Mouse (Mus musculus): ENCODE results near the gene Pik3ca. TPM values are rescaled to one million over a fixed set of nuclear protein-coding genes. Genes with fewer than 3 reads are reported as not detected.

Gene Pik3ca
- polyA plus RNA-seq, 1 experiment = not detected

DNA sequence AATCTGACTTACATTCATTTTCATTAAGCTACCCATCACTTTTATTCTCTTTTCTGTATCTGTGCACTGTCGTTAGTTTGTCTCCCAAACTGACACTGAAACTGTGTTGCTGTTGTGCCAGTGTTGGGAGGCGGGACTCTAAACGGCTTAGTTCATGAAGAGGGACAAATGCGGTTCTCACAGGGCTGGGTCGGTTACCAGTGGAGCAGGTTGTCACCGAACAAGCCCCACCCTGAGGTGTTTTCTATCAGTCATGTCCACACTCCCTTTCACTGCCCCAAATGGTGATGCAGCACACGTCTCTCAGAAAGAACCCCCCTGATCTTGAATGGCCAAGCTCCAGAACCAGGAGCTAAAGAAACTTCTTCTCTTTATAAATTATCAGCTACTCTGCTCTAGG, 25.5 kb upstream of the Pik3ca start:
- no peaks in the 10 kb centered on the region for H3K4me1 ChIP-seq (ENCODE audit: control insufficient read depth, insufficient read depth, low read length)
- WGBS = 72% methylated on average over 7 of the region's 7 CpGs
- TF ChIP-seq POLR2A (IDR thresholded peaks at IDR 0.05; ENCODE audit: insufficient read depth, low read depth, low read length) (no peak), CTCF (IDR thresholded peaks at IDR 0.05; ENCODE audit: insufficient read depth, low read depth, low read length) (no peak)
- H3K27ac ChIP-seq (ENCODE audit: insufficient read depth, low read depth, low read length) = no peak overlapping the region
- H3K4me3 ChIP-seq (ENCODE audit: insufficient read depth, low read depth, low read length) = no peak overlapping the region

DNA sequence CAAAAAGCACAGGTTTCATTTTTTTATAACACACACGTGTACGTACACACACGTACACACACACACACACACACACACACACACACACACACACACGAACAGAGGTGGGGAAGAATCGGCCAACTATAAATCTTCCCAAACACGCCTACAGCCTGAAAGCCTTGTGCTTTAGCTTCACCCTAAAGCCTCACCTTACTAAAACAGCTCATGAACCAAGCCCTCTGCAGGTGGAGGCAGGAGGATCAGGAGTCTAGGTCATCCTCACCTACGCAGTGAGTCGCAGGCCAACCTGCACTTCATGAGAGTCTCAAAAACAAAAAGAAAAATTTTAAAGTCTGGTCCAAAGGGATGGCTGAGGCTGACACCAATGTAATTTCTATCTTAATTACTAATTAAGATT, 25.0 kb upstream of the Pik3ca start:
- 94% methylated on average over 8 of the region's 8 CpGs for WGBS
- Histone ChIP-seq H3K4me3 (ENCODE audit: insufficient read depth, low read depth, low read length) (no peak overlapping the region), H3K4me1 (ENCODE audit: control insufficient read depth, insufficient read depth, low read length) (no peaks in the 10 kb centered on the region), H3K27ac (ENCODE audit: insufficient read depth, low read depth, low read length) (no peak overlapping the region)
- no peak for TF ChIP-seq CTCF (IDR thresholded peaks at IDR 0.05; ENCODE audit: insufficient read depth, low read depth, low read length)
- TF ChIP-seq POLR2A (IDR thresholded peaks at IDR 0.05; ENCODE audit: insufficient read depth, low read depth, low read length) = no peak

DNA sequence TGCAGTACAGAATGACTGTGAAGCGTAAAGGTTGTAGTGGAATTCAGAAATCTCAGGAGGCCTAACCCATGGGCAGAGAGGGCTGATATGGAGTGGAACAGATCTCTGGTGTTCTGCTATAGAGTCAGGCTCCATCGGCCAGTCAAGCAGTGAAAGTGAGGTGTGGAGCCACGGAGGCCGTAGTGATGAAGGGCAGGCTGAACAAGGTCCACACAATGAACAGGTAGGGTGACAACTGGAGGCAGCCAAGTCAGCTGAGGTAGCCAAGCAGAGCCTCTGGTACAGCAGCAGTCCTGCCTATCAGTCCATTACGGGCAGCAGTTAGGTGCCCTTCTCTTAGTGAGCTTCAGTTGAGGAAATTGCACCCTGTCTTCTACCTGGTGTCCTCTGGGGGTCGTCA, 24.2 kb upstream of the Pik3ca start:
- no peak overlapping the region for H3K4me3 ChIP-seq (ENCODE audit: insufficient read depth, low read depth, low read length)

DNA sequence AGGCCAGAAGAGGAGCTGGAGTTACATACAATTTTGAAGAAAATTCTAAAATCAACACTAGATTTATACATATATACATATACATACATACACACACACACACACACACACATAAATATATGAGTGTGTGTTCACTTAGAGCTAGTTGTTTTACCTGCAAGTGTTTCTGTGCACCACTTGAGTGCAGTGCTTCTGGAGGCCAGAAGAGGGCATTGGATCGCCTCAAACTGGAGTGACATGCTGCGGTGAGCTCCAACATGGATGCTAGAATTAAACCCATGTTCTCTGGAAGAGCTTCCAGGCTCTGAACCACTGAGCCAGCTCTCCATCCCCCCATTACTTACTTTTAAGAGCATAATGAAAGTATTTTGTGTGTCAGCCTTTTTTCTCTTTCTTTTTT, 17.6 kb upstream of the Pik3ca start:
- WGBS = 39% methylated on average over 2 of the region's 2 CpGs
- TF ChIP-seq CTCF (IDR thresholded peaks at IDR 0.05; ENCODE audit: insufficient read depth, low read depth, low read length) (no peak), POLR2A (IDR thresholded peaks at IDR 0.05; ENCODE audit: insufficient read depth, low read depth, low read length) (no peak)
- Histone ChIP-seq H3K4me3 (ENCODE audit: insufficient read depth, low read depth, low read length) (no peak overlapping the region), H3K4me1 (ENCODE audit: control insufficient read depth, insufficient read depth, low read length) (no peaks in the 10 kb centered on the region), H3K27ac (ENCODE audit: insufficient read depth, low read depth, low read length) (no peak overlapping the region)

More for the DNA sequence above, 24.2 kb upstream of the Pik3ca start:
- 94% methylated on average over 6 of the region's 6 CpGs for WGBS
- Histone ChIP-seq H3K27ac (ENCODE audit: insufficient read depth, low read depth, low read length) (no peak overlapping the region), H3K4me1 (ENCODE audit: control insufficient read depth, insufficient read depth, low read length) (no peaks in the 10 kb centered on the region)
- TF ChIP-seq POLR2A (IDR thresholded peaks at IDR 0.05; ENCODE audit: insufficient read depth, low read depth, low read length) = no peak
- no peak for TF ChIP-seq CTCF (IDR thresholded peaks at IDR 0.05; ENCODE audit: insufficient read depth, low read depth, low read length)

DNA sequence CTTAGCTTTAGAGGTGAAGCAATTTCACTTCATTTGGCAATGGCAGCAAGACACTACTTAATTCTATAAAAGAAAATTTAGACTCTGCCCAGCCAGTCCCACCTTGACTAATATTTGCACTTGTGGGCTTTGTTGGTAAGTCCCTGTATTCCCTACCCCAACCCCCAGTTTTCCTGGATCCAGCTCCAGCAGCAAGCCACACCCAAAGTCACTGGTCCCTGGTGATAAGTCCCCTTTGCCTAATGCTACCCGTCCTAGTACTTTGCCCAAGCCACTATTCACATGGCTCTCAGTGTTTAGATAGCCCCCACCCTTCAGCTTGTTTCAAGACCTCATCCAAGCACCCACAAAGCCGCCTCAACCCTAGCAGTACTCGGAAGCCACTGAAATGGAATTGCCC, 15.9 kb upstream of the Pik3ca start:
- WGBS = 80% methylated on average over 3 of the region's 3 CpGs
- no peak overlapping the region for H3K4me3 ChIP-seq (ENCODE audit: insufficient read depth, low read depth, low read length)
- no peaks in the 10 kb centered on the region for H3K4me1 ChIP-seq (ENCODE audit: control insufficient read depth, insufficient read depth, low read length)
- TF ChIP-seq POLR2A (IDR thresholded peaks at IDR 0.05; ENCODE audit: insufficient read depth, low read depth, low read length) (no peak), CTCF (IDR thresholded peaks at IDR 0.05; ENCODE audit: insufficient read depth, low read depth, low read length) (no peak)
- no peak overlapping the region for H3K27ac ChIP-seq (ENCODE audit: insufficient read depth, low read depth, low read length)

DNA sequence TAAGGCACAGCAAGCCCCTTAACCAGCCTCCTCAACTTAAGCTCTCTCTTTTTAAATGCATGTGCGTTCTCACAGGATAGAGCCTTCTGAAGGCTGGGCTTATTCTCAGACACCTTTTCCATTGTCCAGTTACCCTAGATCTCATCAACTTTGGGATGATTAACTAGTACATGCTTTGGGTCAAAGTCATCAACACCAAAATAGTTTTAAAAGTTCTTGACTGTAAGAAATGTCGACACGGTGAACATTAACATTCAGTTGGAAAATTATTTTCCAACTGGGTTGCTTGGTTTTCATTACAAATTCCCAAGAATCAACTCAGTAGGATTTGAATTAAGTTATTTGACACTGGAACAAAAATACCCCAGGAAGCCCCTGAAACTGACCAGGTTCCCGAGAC, 4.6 kb upstream of the Pik3ca start:
- 91% methylated on average over 4 of the region's 4 CpGs for WGBS
- no peak for TF ChIP-seq POLR2A (IDR thresholded peaks at IDR 0.05; ENCODE audit: insufficient read depth, low read depth, low read length)
- TF ChIP-seq CTCF (IDR thresholded peaks at IDR 0.05; ENCODE audit: insufficient read depth, low read depth, low read length) = no peak
- Histone ChIP-seq H3K4me1 (ENCODE audit: control insufficient read depth, insufficient read depth, low read length) (peaks cover 3% of the 10 kb centered on the region; the same call in 1 of the 2 replicates), H3K4me3 (ENCODE audit: insufficient read depth, low read depth, low read length) (no peak overlapping the region), H3K27ac (ENCODE audit: insufficient read depth, low read depth, low read length) (no peak overlapping the region)

DNA sequence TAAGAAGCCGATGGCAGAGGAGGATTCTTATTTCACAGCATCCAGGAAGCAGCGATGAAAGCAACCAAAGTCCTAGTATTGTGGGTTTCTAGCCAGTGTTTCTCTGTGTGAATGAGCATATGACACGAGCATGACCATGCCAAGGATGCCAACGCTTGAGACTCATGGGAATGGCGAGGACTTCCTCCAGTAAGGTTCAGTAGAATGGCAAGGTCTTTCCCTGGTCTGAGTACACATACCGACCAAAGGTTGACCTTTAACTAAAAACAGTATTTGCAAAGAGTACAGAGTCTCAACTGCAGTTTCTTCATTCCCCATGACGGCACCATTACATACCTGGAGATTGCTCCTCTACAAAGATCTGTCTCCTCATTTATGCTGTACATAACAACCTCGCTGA, 3.5 kb upstream of the Pik3ca start:
- 93% methylated on average over 8 of the region's 8 CpGs for WGBS
- Histone ChIP-seq H3K4me1 (ENCODE audit: control insufficient read depth, insufficient read depth, low read length) (peaks cover 3% of the 10 kb centered on the region; the same call in 1 of the 2 replicates), H3K4me3 (ENCODE audit: insufficient read depth, low read depth, low read length) (no peak overlapping the region), H3K27ac (ENCODE audit: insufficient read depth, low read depth, low read length) (no peak overlapping the region)
- no peak for TF ChIP-seq POLR2A (IDR thresholded peaks at IDR 0.05; ENCODE audit: insufficient read depth, low read depth, low read length)
- no peak for TF ChIP-seq CTCF (IDR thresholded peaks at IDR 0.05; ENCODE audit: insufficient read depth, low read depth, low read length)

DNA sequence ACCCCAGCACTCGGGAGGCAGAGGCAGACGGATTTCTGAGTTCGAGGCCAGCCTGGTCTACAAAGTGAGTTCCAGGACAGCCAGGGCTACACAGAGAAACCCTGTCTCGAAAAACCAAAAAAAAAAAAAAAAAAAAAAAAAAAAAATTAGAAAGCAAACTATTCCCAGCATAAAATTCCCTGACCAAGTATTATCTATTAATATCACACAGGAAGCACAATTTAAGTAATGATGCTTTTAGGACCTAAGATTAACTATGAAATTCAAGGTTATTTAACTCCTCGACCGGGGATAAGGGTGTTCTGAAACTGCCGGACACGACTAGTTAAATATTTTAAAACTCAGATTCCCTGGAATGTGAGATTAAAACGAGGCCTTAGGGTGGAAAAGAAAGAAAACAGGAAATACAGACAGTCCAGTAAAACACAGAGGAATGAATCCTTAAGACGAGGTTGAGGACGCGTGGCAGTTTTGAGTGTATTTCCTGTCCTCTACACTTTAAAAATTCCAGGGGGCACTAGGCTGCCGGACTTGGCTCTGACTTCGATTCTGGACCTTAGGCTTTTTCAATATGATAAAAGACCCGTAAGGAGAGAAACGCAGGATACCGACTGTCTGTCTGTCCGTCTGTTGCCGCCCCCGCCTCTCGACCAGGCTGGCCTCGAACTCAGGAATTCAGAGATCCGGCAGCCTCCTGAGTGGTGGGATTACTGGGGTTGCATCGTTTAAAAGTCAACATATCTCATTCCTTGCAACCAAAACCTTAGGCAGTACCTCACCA, 1.5 kb upstream of the Pik3ca start:
- Histone ChIP-seq H3K4me1 (ENCODE audit: control insufficient read depth, insufficient read depth, low read length) (peaks cover 6% of the 10 kb centered on the region), H3K4me3 (ENCODE audit: insufficient read depth, low read depth, low read length) (peak overlapping the region; percentile 36), H3K27ac (ENCODE audit: insufficient read depth, low read depth, low read length) (peak overlapping the region; percentile 32; the same call in 1 of the 2 replicates)
- WGBS = 23% methylated on average over 24 of the region's 24 CpGs
- TF ChIP-seq POLR2A (IDR thresholded peaks at IDR 0.05; ENCODE audit: insufficient read depth, low read depth, low read length) = no peak
- TF ChIP-seq CTCF (IDR thresholded peaks at IDR 0.05; ENCODE audit: insufficient read depth, low read depth, low read length) = no peak

DNA sequence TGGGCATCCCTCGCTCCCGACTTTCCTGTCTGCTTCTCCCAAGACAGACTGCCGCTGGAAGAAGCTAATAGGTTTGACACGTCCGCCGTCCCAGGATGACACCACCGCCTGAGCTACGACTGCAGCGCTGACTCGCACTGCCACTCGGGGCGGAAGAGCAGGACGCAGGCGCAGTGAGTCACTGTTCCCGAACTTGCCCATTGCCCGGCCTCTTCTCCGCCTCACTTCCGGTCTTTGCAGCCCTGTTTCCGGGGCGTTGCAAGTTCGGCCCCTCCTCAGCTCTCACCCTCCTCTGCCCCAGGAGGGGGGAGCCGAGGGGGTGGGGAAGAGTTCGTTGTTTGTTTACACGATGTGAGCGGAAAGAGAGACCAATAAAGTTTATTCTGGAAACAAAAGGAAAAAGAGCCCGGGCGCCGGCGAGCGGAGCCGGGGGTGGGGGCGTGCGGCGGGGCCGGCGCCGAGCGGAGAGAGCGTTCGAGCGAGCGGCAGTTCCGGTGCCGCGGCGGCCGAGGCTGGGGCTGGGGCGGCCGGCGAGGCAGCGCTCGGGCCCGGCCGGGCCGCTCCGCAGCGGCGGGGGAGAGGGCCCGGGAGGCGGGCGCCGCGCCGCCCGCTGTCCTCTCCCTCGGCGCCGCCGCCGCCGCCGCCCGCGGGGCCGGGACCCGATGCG, 544 bp upstream of the Pik3ca start:
- Histone ChIP-seq H3K27ac (ENCODE audit: insufficient read depth, low read depth, low read length) (peak overlapping the region; percentile 32), H3K4me1 (ENCODE audit: control insufficient read depth, insufficient read depth, low read length) (peaks cover 8% of the 10 kb centered on the region), H3K4me3 (ENCODE audit: insufficient read depth, low read depth, low read length) (peak overlapping the region; percentile 67)
- TF ChIP-seq POLR2A (IDR thresholded peaks at IDR 0.05; ENCODE audit: insufficient read depth, low read depth, low read length) (peak; percentile 94), CTCF (IDR thresholded peaks at IDR 0.05; ENCODE audit: insufficient read depth, low read depth, low read length) (no peak)
- 8% methylated on average over 77 of the region's 77 CpGs for WGBS

All from olfactory bulb, adult 2 months (tissue).